Mouse (Mus musculus) midbrain, embryonic 11.5 days (tissue): ENCODE data around the gene Piezo1. TPM values are rescaled to one million over a fixed set of nuclear protein-coding genes. Genes with fewer than 3 reads are reported as not detected.

Experiments
- ATAC-seq: fragments of 200-750 bp; cut with Nextera tagmentation; 2 replicates; pipeline ENCODE4 v1.8.0; 2017; ENCODE audit warnings: moderate TSS enrichment, moderate library complexity; ENCODE audit not compliant: low FRiP score
- DNase-seq: peaks from one replicate; pipeline ENCODE4 v3.0.0; 2015; ENCODE audit warnings: low spot score; ENCODE audit errors: missing footprints
- H3K27ac ChIP-seq: fragments of 300-500 bp; sonication (generic); 2 replicates; pipeline ENCODE4 v1.5.1; 2014; ENCODE audit warnings: low read depth, low read length
- H3K27me3 ChIP-seq: fragments of 300-500 bp; sonication (generic); 2 replicates; pipeline ENCODE4 v1.6.1; 2014; ENCODE audit warnings: mild to moderate bottlenecking, low read length, moderate library complexity, mixed read lengths; ENCODE audit not compliant: control insufficient read depth, insufficient read depth
- H3K36me3 ChIP-seq: fragments of 300-500 bp; sonication (generic); 2 replicates; pipeline ENCODE4 v1.6.1; 2014; ENCODE audit warnings: mild to moderate bottlenecking, low read length, moderate library complexity, mixed read lengths; ENCODE audit not compliant: control insufficient read depth, insufficient read depth
- H3K4me1 ChIP-seq: fragments of 300-500 bp; sonication (generic); 2 replicates; pipeline ENCODE4 v1.6.1; 2014; ENCODE audit warnings: low read length; ENCODE audit not compliant: control insufficient read depth, insufficient read depth
- H3K4me2 ChIP-seq: fragments of 300-500 bp; sonication (generic); 2 replicates; pipeline ENCODE4 v1.6.1; 2014; ENCODE audit warnings: mild to moderate bottlenecking, moderate library complexity
- H3K4me3 ChIP-seq: fragments of 300-500 bp; sonication (generic); 2 replicates; pipeline ENCODE4 v1.5.1; 2014; ENCODE audit warnings: low read depth, low read length
- H3K9ac ChIP-seq: fragments of 300-500 bp; sonication (generic); 2 replicates; pipeline ENCODE4 v1.6.1; 2014; ENCODE audit warnings: low read length
- H3K9me3 ChIP-seq: fragments of 300-500 bp; sonication (generic); 2 replicates; pipeline ENCODE4 v1.6.1; 2016; ENCODE audit warnings: low read length; ENCODE audit not compliant: control insufficient read depth
- WGBS: fragments of 180-500 bp; shearing (Covaris S2); extraction: QIAGEN DNeasy Blood & Tissue Kit; methylation state at CpG from one replicate; pipeline ENCODE4 v1.1.7; 2014; 5-methylcytosine and 5-hydroxymethylcytosine counted together
- polyA plus RNA-seq: library from polyadenylated mRNA; unstranded; fragments of >200 nt; fragmentation: Nextera tagmentation; extraction: Ambion mirVana; gene quantifications from 2 replicates; pipeline ENCODE4 v1.2.1, GENCODE M21; 2014

The Piezo1 gene
- polyA plus RNA-seq, 1 experiment from 2014 or later = 4.3 TPM

DNA sequence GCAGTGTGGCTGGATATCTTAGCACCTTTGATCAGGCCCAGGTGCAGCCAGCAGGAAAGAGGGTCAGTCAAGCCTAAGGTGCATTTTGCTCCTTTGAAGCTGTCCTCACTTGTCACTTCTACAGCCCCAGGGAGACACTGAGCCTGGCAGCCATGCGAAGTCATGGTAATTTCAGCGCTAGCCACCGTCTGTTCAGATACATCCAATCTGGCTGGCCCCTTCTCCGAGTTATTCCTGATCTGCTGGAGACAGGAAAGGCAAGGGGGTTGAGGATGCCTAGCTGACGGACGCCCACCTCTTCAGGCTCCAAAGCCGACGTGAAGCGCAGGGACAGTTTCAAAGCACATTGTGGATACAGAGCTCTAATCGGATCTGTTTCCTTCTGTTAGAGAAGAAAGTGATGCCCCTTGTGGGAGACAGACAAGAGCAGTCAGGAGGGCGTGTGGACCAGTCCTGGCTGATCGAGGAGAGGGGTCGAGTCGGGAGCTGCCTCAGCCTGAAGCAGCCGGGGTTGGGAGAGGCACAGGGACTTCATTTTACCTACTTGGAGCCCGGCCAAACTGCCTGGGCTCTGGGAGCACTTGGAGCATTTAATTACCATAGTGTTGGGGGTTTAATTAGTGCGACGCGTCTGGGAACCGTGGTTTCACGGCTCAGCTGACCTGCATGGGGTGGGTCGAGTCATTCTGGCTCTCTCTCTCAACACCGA, 27.3 kb downstream of the Piezo1 start:
- Histone ChIP-seq H3K36me3 (no peaks in the 10 kb centered on the region), H3K27me3 (no peaks in the 10 kb centered on the region), H3K4me2 (0 out of 2 replicates have a peak overlapping the region, but pooled peaks have one; percentile 7), H3K27ac (peak overlapping the region; percentile 30; the same call in 1 of the 2 replicates), H3K4me3 (no peak overlapping the region), H3K9me3 (no peaks in the 10 kb centered on the region), H3K9ac (0 out of 2 replicates have a peak overlapping the region, but pooled peaks have one; percentile 25), H3K4me1 (peaks cover 9% of the 10 kb centered on the region)
- DNase-seq (no peak), ATAC-seq (no peak)
- WGBS = 27% methylated on average over 23 of the region's 23 CpGs

DNA sequence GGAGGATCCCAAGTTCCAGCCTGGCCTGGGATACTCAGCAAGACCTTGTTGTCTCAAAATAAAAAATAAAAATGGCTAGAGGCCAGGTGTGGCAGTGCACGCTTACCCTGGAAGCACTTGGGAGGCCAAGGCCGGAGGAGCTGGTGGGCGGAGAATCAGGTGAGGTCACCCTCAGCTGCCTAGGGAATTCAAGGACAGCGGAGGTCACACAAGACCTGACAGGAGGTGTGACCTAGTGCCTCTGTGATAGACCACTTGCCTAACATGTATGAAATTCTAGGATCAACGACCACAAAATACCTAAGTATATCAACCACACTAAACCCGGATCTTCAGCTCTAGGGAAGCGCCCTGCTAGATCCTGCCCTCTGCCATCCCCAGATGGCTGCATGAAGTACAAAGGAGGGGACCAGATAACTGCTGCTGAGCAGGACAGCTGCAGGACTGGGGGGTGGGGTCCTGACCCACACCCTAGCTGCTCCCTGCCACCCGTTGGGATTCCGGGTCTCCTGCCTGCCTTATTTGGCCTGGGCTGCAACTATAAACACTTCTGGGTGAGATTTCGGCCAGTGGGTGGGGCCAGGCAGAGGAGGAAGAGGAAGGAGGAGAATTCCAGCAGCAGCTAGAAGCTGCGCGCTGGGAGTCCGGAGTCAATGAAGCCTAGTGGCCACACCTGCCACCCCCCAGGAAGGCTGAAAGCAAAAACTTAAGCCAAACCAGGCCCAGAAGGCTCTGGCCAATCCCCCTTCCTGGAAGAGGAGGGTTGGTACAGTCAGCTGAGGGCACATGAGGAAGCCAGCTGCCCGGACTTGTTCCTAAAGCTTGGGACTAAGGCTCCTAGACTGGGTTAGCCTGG, 28.1 kb downstream of the Piezo1 start:
- no peaks in the 10 kb centered on the region for H3K36me3 ChIP-seq
- H3K4me3 ChIP-seq = no peak overlapping the region
- WGBS = 55% methylated on average over 14 of the region's 14 CpGs
- ATAC-seq (no peak), DNase-seq (no peak)
- H3K9me3 ChIP-seq = no peaks in the 10 kb centered on the region
- peaks cover 10% of the 10 kb centered on the region for H3K4me1 ChIP-seq
- H3K4me2 ChIP-seq = no peak overlapping the region; the same call in 1 of the 2 replicates
- no peaks in the 10 kb centered on the region for H3K27me3 ChIP-seq
- H3K27ac ChIP-seq = peak overlapping the region; percentile 30; the same call in 1 of the 2 replicates
- no peak overlapping the region for H3K9ac ChIP-seq

DNA sequence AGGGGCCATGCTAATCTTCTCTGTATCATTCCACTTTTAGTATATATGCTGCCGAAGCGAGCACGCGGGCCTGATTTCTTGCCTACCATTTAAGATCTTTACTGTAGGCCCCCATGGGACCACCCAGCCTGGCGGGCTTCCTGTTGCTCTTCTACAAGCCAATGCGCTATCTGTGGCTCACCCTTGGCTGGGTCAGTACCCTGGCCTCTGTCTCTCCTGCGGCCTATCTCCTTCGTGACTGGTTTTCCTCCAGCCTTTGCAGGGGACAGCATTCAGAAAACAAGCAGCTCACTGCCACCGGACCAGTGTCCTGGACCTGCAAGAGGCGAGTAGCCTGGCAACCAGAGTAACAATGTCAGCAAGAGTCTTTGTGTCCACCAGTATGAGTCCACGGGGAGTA, 30.5 kb downstream of the Piezo1 start:
- H3K27me3 ChIP-seq = no peaks in the 10 kb centered on the region
- H3K27ac ChIP-seq = no peak overlapping the region
- DNase-seq = no peak
- H3K36me3 ChIP-seq = no peaks in the 10 kb centered on the region
- H3K4me2 ChIP-seq = no peak overlapping the region
- no peak for ATAC-seq
- H3K4me3 ChIP-seq = no peak overlapping the region
- 81% methylated on average over 11 of the region's 11 CpGs for WGBS
- peaks cover 17% of the 10 kb centered on the region for H3K4me1 ChIP-seq
- H3K9ac ChIP-seq = no peak overlapping the region
- H3K9me3 ChIP-seq = no peaks in the 10 kb centered on the region

DNA sequence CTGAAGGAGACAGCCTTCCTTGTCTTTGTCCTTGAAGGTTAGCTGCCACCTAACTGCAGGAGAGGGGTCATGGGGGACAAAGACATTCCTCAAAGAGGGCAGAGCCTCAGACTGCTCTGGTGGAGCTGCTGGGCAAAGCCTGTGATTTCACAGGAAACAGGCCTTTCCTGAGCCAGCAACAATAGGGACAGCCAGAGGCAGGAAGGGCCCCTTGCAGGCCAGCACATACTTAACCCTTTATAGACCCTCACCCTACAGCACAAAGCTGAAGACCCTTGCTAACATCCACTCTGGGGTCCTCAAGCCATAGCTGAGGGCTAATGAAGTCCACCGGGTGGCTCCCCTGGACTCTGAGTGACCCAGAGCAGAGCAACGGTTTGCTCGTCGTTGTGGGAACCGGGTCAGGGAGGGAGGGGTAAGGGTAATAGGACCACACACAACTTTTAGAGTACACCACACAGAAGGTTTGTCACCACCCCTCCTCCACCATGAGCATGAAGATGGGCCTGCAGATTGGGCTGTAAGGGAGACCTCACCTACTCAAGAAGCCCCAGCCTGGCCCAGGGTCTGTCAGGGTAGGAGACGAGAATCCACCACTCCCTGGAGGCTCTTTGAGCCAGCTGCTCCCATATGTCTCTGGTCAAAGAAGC, 33.5 kb downstream of the Piezo1 start:
- 0 out of 2 replicates have a peak, but pooled peaks have one; percentile 19 for ATAC-seq
- WGBS = 51% methylated on average over 6 of the region's 6 CpGs
- no peak overlapping the region for H3K9ac ChIP-seq

DNA sequence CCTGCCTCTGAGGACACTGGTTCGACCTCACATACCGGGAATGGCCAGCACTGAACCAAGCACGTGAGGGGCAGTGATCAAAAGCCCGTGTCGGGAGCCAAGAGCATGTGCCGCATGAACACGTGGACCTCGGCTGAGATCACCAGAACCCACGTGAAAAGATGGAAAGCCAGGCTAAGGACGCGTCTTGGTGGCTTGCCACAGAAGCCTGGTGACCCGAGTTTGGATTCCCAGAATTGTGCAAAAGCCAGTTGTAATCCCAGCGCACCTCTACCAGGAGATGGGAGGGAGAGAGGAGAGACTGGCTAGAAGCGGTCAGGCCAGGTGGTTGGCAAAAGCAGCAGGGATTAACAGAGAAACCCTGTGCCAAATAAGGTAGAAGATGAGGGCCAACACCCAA, 35.4 kb downstream of the Piezo1 start:
- H3K27me3 ChIP-seq = no peaks in the 10 kb centered on the region
- H3K4me3 ChIP-seq = no peak overlapping the region
- DNase-seq (no peak), ATAC-seq (no peak)
- H3K9me3 ChIP-seq = no peaks in the 10 kb centered on the region
- WGBS = 91% methylated on average over 14 of the region's 14 CpGs
- no peak overlapping the region for H3K9ac ChIP-seq
- H3K4me2 ChIP-seq = no peak overlapping the region
- H3K36me3 ChIP-seq = no peaks in the 10 kb centered on the region
- peaks cover 8% of the 10 kb centered on the region for H3K4me1 ChIP-seq
- H3K27ac ChIP-seq = no peak overlapping the region

More for the DNA sequence above, 33.5 kb downstream of the Piezo1 start:
- no peak overlapping the region for H3K4me2 ChIP-seq
- no peaks in the 10 kb centered on the region for H3K27me3 ChIP-seq
- H3K9me3 ChIP-seq = no peaks in the 10 kb centered on the region
- peak; percentile 86 for DNase-seq
- no peaks in the 10 kb centered on the region for H3K36me3 ChIP-seq
- H3K4me1 ChIP-seq = peaks cover 8% of the 10 kb centered on the region
- no peak overlapping the region for H3K27ac ChIP-seq
- no peak overlapping the region for H3K4me3 ChIP-seq

DNA sequence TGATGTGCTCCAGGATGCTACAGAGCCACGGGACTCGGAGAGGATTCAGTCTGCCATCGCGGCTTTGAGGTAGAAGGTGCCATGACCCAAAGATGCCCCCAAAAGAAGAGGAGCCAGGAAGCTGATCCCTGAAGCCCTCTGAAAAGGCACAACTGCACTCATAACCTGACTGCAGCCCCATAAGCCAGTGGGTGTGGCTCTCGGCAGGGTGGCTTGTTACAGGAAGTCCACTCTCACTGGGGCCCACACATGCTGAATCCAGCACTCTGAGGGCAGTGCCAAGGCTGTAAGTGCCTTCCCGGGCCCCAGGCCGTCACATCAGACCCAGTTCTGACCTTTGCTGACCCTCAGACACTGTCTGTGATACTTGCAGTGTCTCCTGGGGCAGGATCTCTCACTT, 38.7 kb downstream of the Piezo1 start:
- H3K9ac ChIP-seq = no peak overlapping the region
- no peak for ATAC-seq

DNA sequence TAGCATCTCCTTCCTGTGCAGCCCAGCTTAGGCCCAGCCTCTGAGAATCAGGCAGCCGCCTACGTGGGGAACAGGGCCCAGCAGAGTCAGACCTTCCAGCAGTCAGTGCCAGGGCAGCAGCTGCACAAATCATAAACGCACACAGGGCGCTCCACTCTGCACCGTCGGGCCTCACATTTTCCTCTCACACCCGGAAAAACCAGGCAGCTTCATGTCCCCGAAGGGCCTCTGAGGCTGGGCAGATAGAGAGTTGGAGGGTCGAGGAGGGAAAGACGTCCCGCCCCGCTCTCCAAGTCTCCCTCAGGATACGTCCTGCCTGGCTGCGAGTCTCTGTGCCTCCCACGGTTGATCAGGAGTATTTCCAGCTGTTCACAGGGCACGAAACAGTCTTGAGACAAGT, 39.6 kb downstream of the Piezo1 start:
- H3K36me3 ChIP-seq = no peaks in the 10 kb centered on the region
- no peak overlapping the region for H3K27ac ChIP-seq
- no peak overlapping the region for H3K9ac ChIP-seq
- H3K4me1 ChIP-seq = no peaks in the 10 kb centered on the region
- no peak overlapping the region for H3K4me3 ChIP-seq
- no peaks in the 10 kb centered on the region for H3K27me3 ChIP-seq
- no peak for ATAC-seq
- DNase-seq = no peak
- no peak overlapping the region for H3K4me2 ChIP-seq
- no peaks in the 10 kb centered on the region for H3K9me3 ChIP-seq
- WGBS = 85% methylated on average over 16 of the region's 16 CpGs

More for the DNA sequence above, 38.7 kb downstream of the Piezo1 start:
- WGBS = 82% methylated on average over 7 of the region's 7 CpGs
- H3K4me1 ChIP-seq = peaks cover under 1% of the 10 kb centered on the region; the same call in 1 of the 2 replicates
- no peaks in the 10 kb centered on the region for H3K36me3 ChIP-seq
- no peak overlapping the region for H3K27ac ChIP-seq
- no peak overlapping the region for H3K4me2 ChIP-seq
- no peaks in the 10 kb centered on the region for H3K9me3 ChIP-seq
- H3K4me3 ChIP-seq = no peak overlapping the region
- no peak for DNase-seq
- H3K27me3 ChIP-seq = no peaks in the 10 kb centered on the region

DNA sequence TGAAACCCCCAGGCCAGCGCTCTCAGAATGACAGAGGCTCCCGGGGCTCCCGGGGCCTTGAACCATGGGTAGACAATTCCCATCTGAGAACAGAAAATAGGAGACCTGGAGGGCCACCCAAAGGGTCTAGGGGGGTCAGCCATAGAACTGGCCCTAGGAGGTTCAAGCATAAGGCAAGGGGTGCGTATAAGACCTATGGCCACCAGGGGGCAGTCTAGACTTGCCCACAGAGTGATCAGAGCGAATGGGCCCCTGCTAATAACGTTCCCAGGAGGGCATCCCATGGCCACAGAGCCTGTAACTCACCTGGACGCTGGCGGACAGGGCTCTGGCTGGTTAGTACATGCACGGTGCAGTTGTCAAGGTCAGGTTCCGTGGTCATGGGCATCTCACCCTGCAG, 50.3 kb downstream of the Piezo1 start:
- DNase-seq = peak; percentile 93
- Histone ChIP-seq H3K27ac (no peak overlapping the region), H3K9me3 (no peaks in the 10 kb centered on the region), H3K36me3 (no peaks in the 10 kb centered on the region), H3K4me1 (no peaks in the 10 kb centered on the region), H3K9ac (no peak overlapping the region), H3K4me3 (no peak overlapping the region), H3K27me3 (no peaks in the 10 kb centered on the region), H3K4me2 (no peak overlapping the region)
- ATAC-seq = peak; percentile 52; the same call in 1 of the 2 replicates
- WGBS = 36% methylated on average over 10 of the region's 10 CpGs
